Mouse (Mus musculus) layer of hippocampus, adult 11-12 months (tissue): Measurements from ENCODE around the gene Klf8.
"Not testable (repeated sequence)": the region's sequence is repeated elsewhere in the genome, so short reads cannot be mapped to it uniquely, and the experiment has no call there.

ENCODE experiments used
- DNase-seq: peaks from one replicate; pipeline ENCODE4 v3.0.0; 2022; ENCODE audit warnings: low spot score

The Klf8 gene

DNA sequence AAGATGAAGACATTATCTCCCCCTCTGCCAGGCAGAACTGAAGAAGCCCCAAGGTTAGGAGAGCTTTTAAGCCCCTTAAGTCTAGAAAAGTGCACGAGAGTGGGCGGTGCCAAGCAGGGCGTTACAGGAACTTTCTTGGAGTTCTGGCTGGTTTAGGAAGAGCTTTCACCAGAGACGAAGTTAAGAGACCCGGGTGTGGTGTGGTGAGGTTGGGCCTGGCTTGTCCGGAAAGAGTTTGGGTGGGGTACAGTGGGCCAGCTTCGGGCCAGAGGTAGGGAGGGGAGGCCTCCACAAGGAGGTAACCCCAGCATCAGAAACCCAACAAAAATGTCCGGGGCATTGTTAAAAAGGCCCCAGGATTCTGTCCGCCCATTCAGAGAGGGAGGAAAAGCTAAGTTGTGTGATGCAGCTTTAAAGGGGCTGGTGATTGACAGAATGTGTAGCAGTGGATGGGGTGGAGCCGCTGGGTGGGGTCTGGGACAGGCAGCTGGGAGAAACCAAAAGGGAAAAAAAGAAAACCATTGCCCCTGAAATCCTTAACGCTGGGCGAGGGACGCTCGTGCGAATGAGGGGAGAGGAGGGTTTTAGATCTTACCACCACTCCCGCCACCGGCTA lies at the start of gene Klf8:
TSS of gene Klf8 (plus strand) at position 163 of the 616 bp plus-strand sequence.
- peak; percentile 15 for DNase-seq

DNA sequence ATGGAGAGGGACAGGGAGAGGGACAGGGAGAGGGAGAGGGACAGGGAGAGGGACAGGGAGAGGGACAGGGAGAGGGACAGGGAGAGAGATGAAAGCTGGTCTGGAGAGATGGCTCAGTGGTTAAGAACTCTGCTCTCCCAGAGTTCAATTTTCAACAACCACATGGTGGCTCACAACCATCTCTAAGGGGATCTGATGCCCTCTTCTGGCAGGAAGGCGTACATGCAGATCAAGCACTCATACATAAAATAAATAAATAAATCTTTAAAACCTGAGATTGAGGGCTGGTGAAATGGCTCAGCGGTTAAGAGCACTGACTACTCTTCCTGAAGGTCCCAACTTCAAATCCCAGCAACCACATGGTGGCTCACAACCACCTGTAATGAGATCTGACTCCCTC lies 38.1 kb upstream of the Klf8 start:
- DNase-seq: not testable (repeated sequence)

DNA sequence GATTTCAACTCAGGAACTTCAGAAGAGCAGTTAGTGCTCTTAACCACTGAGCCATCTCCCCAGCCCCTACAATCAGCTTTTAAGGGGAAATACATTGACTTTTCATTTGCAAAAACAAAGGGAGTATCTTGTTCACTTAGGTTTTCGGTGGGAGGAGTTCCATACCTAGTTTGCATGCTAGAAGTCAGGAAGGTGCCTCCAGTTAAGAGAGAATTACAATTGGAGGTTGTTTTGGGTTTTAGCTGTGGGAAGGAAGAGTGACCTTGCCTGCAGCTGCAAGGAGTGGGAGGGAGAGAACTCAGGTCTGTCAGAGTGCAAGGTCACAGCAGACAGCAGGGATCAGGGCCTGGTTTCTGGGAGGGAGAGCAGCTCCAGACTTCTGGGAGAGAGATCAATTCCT lies 26.2 kb upstream of the Klf8 start:
- no peak for DNase-seq

DNA sequence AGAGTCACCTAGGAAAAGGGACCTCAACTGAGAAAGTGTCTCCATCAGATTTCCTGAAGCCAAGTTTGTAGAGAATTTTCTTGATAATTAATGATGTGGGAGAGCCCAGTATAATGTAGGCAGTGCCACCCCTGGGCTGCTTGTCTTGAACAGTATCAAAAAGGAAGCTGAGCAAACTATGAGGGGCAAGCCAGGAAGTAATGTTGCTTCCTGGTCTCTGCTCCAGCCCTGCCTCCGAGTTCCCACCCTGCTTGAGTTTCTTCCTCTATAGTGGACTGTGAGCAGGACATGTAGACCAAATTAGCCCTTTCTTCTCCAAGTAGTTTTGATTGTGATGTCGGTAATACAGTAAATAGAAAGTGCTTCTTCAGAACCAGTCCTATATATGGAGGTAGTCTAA lies 6.0 kb upstream of the Klf8 start:
- no peak for DNase-seq

DNA sequence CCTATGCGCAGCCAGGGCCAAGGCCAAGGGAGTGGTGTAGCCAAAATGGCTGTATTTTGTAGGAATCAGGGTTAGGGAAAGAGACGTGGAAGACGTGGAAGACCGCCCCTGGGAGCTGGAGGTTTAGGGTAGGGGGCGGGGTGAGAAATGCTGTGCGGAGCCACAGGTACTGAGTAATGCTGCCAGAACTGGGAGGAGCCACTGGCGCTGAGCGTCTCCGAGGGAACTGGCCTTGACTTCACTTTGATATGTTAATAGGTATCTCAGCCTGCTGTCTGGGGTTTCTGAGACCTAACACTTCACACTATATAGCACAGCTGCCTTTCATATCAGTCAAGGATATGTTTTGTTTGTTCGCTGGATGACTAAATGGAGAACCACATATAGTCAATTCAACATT lies 4.0 kb upstream of the Klf8 start:
- no peak for DNase-seq

DNA sequence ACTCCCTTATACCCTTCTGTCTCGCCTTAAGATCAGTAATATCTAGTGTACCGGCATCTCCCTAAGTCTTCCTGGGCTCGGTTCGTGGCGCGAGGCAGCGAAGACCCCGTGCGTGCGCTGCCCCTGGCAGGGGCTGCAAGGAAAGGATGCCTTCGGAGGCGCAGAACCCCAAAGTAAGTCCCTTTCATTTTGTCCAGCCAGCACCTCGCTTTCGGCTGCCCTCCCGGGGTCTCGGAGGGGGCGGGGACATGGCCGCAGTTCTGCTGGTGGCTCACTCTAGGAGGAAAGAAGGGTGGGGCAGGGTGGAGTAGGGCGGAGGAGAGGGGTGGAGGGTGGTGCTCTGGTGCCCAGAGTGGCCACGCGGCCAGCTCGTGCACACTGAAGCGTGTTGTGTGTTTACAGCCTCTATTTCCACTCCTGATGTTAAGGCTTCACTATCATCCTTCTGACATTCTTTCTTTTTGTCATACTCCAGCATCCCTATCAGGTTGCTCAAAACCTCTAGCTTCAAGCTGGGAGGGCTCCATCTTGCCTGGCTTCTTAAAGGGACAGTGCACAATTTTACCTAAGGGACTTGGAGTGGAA lies 746 bp downstream of the Klf8 start:
- DNase-seq: peak; percentile 8

DNA sequence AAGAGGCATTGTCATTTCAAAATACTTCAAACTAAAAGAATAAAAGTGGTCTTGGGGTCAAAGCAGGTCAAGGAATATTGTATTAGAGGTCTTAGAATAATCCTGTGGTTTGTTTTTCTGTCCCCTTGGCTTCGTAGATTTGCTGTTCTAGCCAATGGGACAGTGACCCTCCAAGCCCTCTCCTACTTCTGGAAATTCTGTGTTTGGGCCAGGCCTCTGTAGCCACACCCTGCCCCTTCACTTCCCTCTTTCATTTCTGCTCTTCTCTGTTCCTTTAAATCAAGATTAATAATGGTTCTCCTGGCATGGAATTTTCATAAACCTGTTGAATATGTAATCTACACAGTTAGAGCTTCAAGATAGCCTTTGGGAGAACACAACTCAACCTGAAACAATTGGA lies 17.0 kb downstream of the Klf8 start:
- DNase-seq: no peak

DNA sequence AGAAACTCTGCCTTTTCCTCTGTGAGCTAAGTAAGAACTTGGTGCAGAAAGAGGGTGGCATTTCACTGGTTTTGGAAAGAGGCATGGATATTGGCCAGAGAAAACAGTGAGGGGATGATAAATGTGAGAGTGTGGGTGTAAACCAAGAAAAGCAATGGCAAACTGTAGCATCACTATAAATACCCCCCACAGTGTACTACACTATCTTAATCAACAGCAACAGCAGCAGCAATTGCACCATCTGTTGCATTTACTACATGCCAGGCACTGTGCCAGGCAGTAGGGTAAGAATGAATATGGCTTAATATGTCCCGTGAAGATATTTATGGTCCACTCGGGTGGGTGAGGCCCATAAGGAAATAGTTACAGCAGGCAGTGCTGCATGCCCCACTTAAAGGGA lies 18.2 kb downstream of the Klf8 start:
- peak; percentile 24 for DNase-seq

DNA sequence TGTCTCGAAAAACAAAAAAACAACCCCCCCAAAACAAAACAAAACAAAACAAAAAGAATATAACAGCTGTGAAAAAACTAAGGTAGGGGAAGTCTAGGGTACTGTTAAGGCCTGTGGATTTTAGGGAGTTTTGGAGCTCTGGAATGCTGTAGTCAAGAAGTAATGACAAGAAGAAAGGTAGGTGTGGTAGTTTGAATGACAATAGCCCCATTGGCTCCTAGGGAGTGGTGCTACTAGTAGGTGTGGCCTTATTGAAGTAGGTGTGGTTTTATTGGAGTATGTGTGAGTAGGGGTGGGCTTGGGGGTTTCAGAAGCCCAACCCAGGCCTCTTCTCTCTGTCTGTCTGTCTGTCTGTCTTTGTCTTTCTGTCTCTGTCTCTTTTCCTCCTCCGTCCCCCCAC lies 44.9 kb downstream of the Klf8 start:
- DNase-seq: no peak

DNA sequence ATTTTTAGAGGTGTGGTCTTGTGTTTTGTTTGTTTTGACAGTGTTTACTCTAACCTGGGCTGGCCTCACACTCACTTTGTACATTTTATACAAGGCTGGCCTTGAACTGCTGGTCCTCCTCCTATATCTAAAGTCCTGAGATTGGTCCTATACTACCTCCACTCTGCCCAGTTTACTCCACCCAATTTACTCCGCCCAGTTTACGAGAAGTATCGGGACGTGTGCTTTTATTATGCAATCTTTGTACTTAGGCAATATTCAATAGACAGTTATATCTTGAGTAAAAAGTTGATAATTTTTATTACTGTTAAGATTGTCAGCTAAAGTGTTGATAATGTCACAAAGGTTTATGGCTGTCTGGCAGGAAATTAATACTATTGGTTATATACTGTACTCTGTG lies 74.1 kb downstream of the Klf8 start:
- DNase-seq: no peak

DNA sequence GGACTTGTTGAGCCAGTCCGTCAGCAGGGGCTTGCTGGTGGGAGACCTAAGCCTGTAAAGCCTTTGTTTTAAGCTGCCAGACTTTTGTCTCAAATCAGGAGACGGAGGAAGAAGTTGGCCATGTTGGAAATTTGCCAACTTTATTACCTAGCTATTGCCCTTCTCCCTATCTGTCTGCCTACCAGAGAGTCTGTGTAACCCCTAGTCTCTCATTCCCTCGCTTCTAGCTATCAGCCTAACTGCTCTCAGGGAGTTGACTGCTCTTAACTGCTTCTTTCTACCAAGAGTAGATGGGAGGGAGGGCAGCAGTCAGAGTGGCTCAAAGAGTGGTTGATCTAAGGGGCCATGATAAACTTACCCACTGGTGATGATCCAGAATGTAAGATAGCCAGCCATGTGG lies 85.8 kb downstream of the Klf8 start:
- no peak for DNase-seq

DNA sequence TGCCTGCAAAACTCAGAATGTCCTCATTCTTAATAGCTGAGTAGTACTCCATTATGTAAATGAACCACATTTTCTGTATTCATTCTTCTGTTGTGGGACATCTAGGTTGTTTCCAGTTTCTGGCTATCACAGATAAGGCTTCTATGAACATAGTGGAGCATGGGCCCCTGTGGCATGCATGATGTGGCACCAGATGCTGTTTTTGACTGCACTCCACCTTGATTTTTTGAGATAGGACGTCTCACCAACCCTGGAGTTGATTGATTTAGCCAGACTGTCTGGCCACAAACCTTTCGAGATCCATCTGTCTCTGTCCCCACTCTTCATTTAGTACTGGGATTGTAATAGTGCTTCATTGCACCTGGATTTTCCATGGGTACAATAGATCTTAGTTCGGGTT lies 96.9 kb downstream of the Klf8 start:
- DNase-seq: not testable (repeated sequence)

DNA sequence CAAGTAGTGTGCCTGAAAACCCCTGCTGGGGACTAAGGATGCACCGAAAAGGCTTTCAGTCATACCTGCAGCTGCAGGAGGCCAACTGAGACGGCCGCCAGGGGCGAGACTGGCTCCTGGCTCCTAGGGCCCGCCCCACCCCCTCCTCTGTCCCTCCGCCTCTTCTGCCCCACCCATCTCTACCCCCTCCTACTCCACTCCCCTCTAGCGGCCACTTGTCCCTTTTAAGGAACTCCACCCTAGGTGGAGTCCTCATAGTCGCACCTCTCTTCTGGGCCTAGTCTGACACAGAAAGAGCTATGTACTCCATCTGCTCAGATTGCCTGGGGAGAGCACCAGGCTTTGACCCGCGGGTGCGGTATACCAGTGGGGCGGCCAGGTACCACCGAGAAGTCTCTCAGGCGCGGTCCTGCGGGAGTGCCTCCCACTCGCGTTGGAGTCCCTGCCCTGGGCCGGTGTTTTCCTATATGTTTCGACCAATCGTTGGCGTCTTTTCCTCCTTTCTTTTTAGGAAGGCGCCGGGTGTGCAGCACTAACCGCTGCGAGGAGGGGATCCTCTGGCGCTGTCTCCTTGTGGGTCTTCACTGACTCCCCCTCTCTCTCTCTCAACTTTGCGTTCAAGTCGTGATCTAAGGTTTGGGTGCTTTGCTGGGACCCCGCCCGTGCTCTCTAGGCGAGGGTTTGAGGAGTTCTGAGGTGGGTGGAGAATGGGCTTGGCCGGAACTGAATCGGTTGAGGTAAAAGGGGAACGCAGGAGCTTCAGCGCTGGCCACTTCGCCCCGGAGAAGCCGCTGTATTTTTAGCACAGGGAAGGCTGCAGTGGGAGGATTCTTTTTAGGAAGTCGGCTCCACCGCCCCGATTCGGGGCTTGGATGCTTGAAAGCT lies 122.3 kb downstream of the Klf8 start:
- peak; percentile 6 for DNase-seq

DNA sequence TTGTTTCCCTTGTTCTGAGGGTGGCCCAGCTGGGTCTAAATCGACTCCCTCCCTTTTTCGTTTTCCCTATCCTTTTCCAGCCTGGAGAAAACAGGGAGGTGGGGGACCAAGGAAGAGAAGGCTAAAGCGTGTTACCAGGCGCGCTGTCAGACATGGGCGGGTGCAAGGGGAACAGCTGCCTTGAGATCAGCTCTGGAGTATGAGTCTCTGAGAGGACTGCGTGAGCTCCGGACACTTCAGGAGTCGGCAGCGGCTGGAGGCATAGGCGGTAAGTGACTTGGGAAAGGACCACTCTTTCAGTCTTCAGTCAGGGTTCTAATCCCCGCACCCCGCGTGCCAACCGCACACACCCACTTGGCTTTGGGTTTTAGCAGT lies 122.9 kb downstream of the Klf8 start:
- no peak for DNase-seq

DNA sequence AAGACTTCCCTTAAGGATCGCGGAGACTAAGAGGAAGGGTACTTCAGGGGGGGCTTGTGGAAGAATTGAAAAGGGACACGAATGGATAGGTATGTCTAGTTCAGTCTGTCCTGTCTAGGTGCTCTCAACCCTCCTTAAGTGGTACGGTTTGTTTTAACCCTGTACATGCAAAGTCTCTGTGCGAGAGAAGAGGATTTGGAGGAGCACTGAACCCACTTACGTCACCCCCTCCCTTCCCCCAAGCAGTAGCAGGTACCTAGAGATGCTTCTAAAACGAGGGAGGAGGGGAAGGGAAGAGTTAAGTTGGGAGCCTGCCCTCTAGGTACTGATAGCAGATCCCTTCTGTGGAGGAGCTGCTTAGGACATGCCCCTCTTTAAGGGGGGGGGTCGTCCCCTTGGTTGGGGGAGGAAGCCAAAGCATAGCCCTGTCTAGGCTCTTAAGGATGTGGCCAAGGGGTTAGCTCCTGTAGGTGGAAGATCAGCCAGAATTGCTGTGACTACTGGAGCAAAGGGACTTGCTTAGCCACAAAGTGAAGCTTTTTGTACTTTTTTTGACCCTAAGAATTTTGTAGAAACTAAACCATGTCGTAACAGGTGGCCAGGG lies 123.5 kb downstream of the Klf8 start:
- DNase-seq: no peak

DNA sequence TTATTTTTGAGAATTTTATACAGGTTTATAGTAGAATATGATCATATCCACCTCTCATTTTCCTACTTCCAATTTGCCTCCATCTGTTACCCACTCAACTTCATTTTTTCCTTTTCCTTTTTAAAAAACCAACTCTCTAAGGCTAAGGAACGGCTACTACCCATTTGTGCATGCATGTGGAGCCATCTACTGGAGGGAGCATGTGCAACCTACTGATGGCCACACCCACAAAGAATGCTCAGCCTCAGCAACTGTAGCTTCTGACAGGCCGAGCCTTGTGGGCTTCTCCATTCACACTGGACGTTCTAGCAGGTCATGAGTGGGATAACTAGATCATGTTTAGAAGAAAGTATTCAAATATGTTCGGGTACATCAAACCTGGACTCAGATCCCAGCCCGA lies 129.5 kb downstream of the Klf8 start:
- DNase-seq: peak; percentile 49

DNA sequence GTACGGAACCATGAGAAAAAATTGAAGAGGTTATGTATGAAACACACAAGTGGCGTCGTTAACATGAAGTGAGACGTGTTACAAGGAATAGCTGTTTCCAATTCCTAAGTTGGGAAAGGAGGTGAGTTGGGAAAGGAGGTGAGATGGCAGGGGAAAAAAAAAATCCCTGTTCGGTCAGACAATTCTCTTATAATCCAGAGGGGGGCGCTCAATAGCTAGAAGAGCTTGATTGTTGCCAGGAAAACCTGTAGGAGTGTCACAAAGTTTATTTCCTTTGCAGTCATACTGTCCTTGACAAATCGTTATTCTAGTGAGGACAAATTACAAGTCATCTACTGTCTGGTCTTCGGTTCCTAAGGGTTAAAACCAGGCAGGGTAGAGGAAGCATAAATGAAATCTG lies 132.5 kb downstream of the Klf8 start:
- no peak for DNase-seq

DNA sequence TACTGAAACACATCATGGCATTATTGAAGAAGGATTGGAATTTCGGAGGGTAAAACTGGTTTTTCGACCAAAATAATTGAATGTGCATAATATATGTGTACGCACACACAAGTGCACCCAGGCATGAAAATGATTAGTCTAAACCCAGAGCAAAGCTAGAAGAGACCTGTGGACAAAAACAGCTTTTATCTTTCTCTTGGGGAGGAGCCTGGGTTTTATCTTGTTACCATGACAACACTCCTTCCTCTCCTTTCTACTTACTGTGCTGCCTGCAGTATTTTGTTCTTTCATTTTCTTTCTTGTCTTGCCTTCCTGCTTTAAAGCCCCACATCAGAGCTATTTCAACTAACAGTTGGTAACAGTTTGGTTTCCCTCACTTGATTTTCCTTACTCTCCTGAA lies 137.8 kb downstream of the Klf8 start:
- DNase-seq: no peak

DNA sequence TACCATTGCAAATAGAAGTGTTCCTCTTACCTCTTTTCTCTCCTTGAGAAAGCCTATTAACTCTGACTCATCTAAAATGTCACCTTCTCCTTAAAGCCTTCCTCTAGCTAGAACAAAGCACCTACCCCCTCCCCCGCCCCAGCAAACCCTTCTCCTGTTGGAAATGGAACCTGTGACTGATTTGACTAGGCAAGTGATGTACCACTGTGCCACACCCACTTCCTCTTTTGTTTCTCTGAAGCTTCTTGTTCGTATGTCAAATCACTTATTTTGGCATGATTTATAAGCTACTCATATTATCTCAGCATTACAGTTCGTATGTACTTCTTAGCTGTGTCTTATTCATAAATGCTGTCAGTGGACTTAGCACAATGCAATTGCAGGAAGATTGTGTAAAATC lies 144.5 kb downstream of the Klf8 start:
- DNase-seq: no peak

DNA sequence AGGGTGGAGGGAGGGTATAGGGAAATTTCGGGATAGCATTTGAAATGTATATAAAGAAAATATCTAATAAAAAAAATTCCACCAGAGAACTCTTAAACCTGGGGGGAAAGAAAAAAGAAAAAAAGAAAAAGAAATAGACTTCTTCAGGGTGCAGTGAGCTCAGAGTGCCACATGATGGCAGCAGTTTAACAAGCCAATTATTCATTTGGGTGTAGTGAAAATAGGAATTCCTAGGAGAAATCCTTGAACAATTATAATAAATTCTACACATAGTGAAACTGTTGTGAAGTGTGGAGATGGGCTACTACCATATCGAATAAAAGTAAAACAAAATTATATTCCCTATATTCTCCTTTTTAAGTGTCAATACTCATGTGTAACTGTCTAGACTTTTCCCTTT lies 152.0 kb downstream of the Klf8 start:
- DNase-seq: no peak

DNA sequence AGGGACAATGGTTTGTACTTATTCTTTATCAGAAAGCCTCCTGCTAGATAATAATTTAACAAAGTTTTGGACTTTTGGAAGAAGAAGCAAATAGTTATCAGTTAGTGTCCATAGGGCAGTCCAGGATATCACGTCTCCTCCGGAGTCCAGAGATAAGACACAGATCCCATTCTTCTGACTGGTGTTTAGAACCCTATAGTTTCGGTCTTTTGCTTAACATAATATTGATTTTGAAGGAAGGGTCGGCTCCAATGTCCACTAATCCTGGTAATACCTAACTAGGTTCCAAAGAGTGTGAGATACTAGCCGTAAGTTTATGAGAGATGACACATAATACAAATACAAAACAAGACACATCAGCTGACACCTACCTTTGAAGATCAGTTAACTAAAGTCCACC lies 179.8 kb downstream of the Klf8 start:
- no peak for DNase-seq

DNA sequence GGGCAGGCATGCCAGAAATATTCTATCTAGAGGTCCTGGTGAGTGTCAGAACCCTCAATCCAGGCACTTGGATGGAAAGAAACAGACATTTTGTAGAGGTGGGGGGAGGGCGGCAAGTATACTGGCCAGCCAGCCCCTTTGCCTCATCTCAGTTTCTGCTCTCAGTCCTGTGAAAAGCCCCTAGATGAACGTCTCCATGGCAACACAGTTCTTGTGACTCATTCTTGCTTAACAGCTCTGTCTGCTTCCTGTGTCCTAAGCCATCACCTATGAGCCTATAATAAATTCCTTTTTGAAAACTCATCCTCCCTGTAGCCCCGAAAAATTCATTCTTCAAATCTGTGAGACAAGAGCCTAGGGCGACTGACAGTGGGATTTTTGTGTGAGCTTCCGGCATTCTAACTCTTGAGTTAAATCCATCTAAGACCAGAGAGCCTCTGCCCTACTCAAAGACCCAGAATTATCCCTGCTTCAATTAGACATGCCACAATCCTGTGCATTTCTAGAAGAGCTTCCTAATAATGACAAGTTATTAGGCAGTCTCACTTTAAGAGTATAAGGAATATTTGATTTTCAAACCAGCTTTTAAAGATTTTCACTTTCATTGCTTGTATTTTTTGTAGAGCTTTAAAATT lies 196.5 kb downstream of the Klf8 start:
- peak; percentile 2 for DNase-seq

DNA sequence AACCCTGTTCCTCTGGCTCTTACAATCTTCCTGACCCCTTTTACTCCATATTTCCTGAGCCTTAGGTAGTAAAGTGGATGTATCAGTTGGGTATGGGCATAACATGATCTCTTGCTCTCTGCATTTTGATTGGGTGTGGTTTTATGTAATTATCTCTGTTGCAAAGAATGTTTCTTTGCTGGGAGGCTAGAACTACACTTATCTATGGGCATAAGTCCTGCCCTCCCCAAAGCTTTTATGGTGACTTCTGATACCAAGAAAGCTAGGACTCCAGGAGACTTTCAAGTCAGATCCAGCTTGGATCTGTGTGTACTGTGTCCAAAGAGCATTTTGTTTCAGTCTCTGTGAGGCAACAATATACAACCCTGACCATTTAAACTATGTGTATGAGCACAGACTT lies 202.3 kb downstream of the Klf8 start:
- DNase-seq: no peak
